Mouse (Mus musculus): Measurements from ENCODE around the gene Mtap. TPM values are rescaled to one million over a fixed set of nuclear protein-coding genes. Genes with fewer than 3 reads are reported as not detected.

Mtap gene
- 10.6 and 11.6 TPM in 2 replicates for polyA plus RNA-seq (2015; fragmentation: Nextera tagmentation; extraction: Ambion mirVana)

DNA sequence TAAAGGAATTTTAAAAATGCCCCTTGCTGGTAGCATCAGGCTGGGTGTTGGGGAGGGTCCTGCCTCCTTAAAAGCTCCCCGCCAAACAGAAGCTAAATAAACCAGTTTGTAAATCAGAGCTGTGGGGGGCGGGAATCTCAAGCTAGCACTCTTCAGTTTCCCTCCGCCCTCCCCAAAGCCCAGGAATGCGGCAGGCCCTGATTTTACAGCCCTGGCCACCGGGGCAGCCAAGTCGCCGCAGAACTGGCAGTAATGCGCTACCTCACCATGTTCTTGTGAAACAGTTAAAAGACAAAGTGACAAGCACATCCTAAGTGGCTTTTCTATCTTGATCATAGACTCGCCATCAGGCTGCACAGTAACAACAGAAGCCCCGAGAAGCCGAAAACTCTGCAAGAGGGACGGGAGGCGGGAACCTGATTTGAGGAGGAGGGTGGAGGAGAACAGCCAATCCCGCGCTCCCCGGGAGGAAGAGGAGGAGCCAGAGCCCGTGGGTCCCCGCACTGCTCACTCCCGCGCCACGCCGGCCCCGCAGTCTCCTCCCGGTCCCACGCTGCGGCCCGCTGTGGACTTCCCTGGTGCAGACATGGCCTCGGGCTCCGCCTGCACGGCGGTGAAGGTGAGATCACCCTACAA, at the start of gene Mtap:
Gene Mtap (plus strand): TSS at position 217 of the 636 bp plus-strand sequence.
- H3K9ac ChIP-seq (replicated peaks), result peak within 1 kb of the TSS; percentile 73
- peak within 1 kb of the TSS; percentile 74 for H3K27ac ChIP-seq (ENCODE audit: low read depth)
- H3K4me1 ChIP-seq (ENCODE audit: insufficient read depth), result peaks cover 6% of the 10 kb centered on the region
- WGBS (ENCODE audit: insufficient replicate concordance), result under 1% methylated on average over 30 of the region's 31 CpGs
- TF ChIP-seq CTCF (IDR thresholded peaks at IDR 0.05; ENCODE audit: low read depth), result no peak
- no peak for TF ChIP-seq EP300 (IDR thresholded peaks at IDR 0.05; ENCODE audit: low read depth)
- no peaks in the 10 kb centered on the region for H3K27me3 ChIP-seq (ENCODE audit: insufficient read depth, low read length)
- DNase-seq (peak; percentile 77), ATAC-seq (peak; percentile 86)
- H3K36me3 ChIP-seq (replicated peaks; ENCODE audit: insufficient read depth, low read length), result no peaks in the 10 kb centered on the region
- peak within 1 kb of the TSS; percentile 76 for H3K4me3 ChIP-seq (ENCODE audit: low read depth, low read length)
- H3K4me2 ChIP-seq (ENCODE audit: low read depth, low read length), result peak within 1 kb of the TSS; percentile 98
- no peaks in the 10 kb centered on the region for H3K9me3 ChIP-seq (ENCODE audit: low read length)

DNA sequence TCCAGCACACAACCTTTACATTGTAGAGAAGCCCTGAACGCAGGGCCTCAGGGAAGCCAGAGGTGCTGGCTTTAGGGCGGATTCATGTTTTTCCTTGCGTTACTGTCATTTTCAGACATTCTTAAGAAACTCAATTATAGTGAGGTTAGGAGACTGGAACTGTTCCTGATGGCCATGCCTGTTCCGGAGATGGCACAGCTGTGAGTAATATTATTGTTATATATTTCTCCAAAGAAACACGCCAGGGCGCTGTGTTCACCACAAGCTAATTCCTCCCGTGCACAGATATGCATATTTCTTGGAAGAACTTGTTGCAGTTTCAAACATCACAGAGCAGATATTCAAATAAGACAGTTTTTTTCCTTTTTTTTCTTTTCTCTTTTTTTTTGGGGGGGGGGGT, 47.8 kb upstream of the Mtap start:
- no peak overlapping the region for H3K4me2 ChIP-seq (ENCODE audit: low read depth, low read length)
- TF ChIP-seq CTCF (IDR thresholded peaks at IDR 0.05; ENCODE audit: low read depth), result no peak
- TF ChIP-seq EP300 (IDR thresholded peaks at IDR 0.05; ENCODE audit: low read depth), result no peak
- DNase-seq (no peak), ATAC-seq (no peak)
- no peaks in the 10 kb centered on the region for H3K4me1 ChIP-seq (ENCODE audit: insufficient read depth)
- H3K27ac ChIP-seq (ENCODE audit: low read depth), result no peak overlapping the region
- H3K9ac ChIP-seq (replicated peaks), result no peak overlapping the region
- WGBS (ENCODE audit: insufficient replicate concordance), result 89% methylated on average over 7 of the region's 7 CpGs
- H3K27me3 ChIP-seq (ENCODE audit: insufficient read depth, low read length), result no peaks in the 10 kb centered on the region
- H3K36me3 ChIP-seq (replicated peaks; ENCODE audit: insufficient read depth, low read length), result no peaks in the 10 kb centered on the region
- no peak overlapping the region for H3K4me3 ChIP-seq (ENCODE audit: low read depth, low read length)
- H3K9me3 ChIP-seq (ENCODE audit: low read length), result no peaks in the 10 kb centered on the region

DNA sequence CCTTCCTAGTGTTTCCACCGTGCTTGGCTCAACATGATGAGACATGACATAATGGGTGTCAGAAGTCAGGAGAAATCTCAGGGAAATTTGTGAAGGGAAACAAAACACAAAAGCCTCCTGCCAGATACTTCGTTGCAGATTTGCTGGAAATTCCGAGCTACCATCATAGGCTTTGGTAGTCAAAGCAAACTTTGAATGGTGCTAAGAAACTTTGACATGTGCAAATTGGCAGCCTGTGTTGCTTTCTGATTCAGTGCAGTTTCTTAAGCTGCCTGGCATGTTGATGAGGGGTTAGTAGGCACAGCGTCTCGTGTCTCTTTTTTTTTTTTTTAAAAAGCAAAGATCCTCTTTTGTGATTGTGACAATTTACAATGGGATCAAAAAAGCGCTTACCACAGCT, 46.7 kb upstream of the Mtap start:
- Histone ChIP-seq H3K27ac (ENCODE audit: low read depth) (no peak overlapping the region), H3K9ac (replicated peaks) (no peak overlapping the region), H3K4me3 (ENCODE audit: low read depth, low read length) (no peak overlapping the region), H3K9me3 (ENCODE audit: low read length) (no peaks in the 10 kb centered on the region), H3K4me2 (ENCODE audit: low read depth, low read length) (no peak overlapping the region), H3K4me1 (ENCODE audit: insufficient read depth) (no peaks in the 10 kb centered on the region), H3K27me3 (ENCODE audit: insufficient read depth, low read length) (no peaks in the 10 kb centered on the region), H3K36me3 (replicated peaks; ENCODE audit: insufficient read depth, low read length) (no peaks in the 10 kb centered on the region)
- no peak for DNase-seq
- 68% methylated on average over 6 of the region's 6 CpGs for WGBS (ENCODE audit: insufficient replicate concordance)
- TF ChIP-seq CTCF (IDR thresholded peaks at IDR 0.05; ENCODE audit: low read depth), result no peak
- no peak for TF ChIP-seq EP300 (IDR thresholded peaks at IDR 0.05; ENCODE audit: low read depth)
- ATAC-seq, result no peak

GRCm38 (mm10) chr4:89092153-89092552, 44.8 kb upstream of the Mtap start:
- 35% methylated on average over 5 of the region's 5 CpGs for whole genome bisulfite sequencing (ENCODE audit: insufficient replicate concordance)
- Histone ChIP-seq H3K27me3 (ENCODE audit: insufficient read depth, low read length) (no peaks in the 10 kb centered on the region), H3K4me3 (ENCODE audit: low read depth, low read length) (no peak overlapping the region), H3K4me2 (ENCODE audit: low read depth, low read length) (no peak overlapping the region), H3K9ac (replicated peaks) (no peak overlapping the region), H3K27ac (ENCODE audit: low read depth) (no peak overlapping the region), H3K4me1 (ENCODE audit: insufficient read depth) (no peaks in the 10 kb centered on the region), H3K9me3 (ENCODE audit: low read length) (no peaks in the 10 kb centered on the region), H3K36me3 (replicated peaks; ENCODE audit: insufficient read depth, low read length) (no peaks in the 10 kb centered on the region)
- ATAC-seq (no peak), DNase-seq (no peak)
- TF ChIP-seq EP300 (IDR thresholded peaks at IDR 0.05; ENCODE audit: low read depth), result no peak
- no peak for TF ChIP-seq CTCF (IDR thresholded peaks at IDR 0.05; ENCODE audit: low read depth)

GRCm38 (mm10) chr4:89094773-89095172, 42.1 kb upstream of the Mtap start:
- Histone ChIP-seq H3K4me3 (ENCODE audit: low read depth, low read length) (no peak overlapping the region), H3K27me3 (ENCODE audit: insufficient read depth, low read length) (no peaks in the 10 kb centered on the region), H3K9me3 (ENCODE audit: low read length) (no peaks in the 10 kb centered on the region), H3K36me3 (replicated peaks; ENCODE audit: insufficient read depth, low read length) (no peaks in the 10 kb centered on the region), H3K27ac (ENCODE audit: low read depth) (no peak overlapping the region), H3K4me1 (ENCODE audit: insufficient read depth) (no peaks in the 10 kb centered on the region), H3K4me2 (ENCODE audit: low read depth, low read length) (no peak overlapping the region), H3K9ac (replicated peaks) (no peak overlapping the region)
- 87% methylated on average over 5 of the region's 5 CpGs for WGBS (ENCODE audit: insufficient replicate concordance)
- no peak for ATAC-seq
- TF ChIP-seq CTCF (IDR thresholded peaks at IDR 0.05; ENCODE audit: low read depth) (no peak), EP300 (IDR thresholded peaks at IDR 0.05; ENCODE audit: low read depth) (no peak)
- no peak for DNase-seq

GRCm38 (mm10) chr4:89098261-89098660, 38.7 kb upstream of the Mtap start:
- TF ChIP-seq CTCF (IDR thresholded peaks at IDR 0.05; ENCODE audit: low read depth), result no peak
- TF ChIP-seq EP300 (IDR thresholded peaks at IDR 0.05; ENCODE audit: low read depth), result no peak
- ATAC-seq (no peak), DNase-seq (no peak)
- Histone ChIP-seq H3K4me1 (ENCODE audit: insufficient read depth) (no peaks in the 10 kb centered on the region), H3K9ac (replicated peaks) (no peak overlapping the region), H3K9me3 (ENCODE audit: low read length) (no peaks in the 10 kb centered on the region), H3K27me3 (ENCODE audit: insufficient read depth, low read length) (no peaks in the 10 kb centered on the region), H3K36me3 (replicated peaks; ENCODE audit: insufficient read depth, low read length) (no peaks in the 10 kb centered on the region), H3K27ac (ENCODE audit: low read depth) (no peak overlapping the region), H3K4me3 (ENCODE audit: low read depth, low read length) (no peak overlapping the region), H3K4me2 (ENCODE audit: low read depth, low read length) (no peak overlapping the region)
- WGBS (ENCODE audit: insufficient replicate concordance), result 59% methylated on average over 5 of the region's 5 CpGs

Data from liver, postnatal 0 days (tissue).